ENCODE assay signal across 30 mouse cellular contexts in genomic region chr5:31267686-31268085, GRCm38 (mm10). TPM values are rescaled to one million over a fixed set of nuclear protein-coding genes. Genes with fewer than 3 reads are reported as not detected.
DNase-seq lines count a peak whose midpoint lies in the region; ATAC-seq lines count a peak whose summit lies in the region.
"Had no signal": no experiment of that assay in that cellular context is flagged by ENCODE, and none has a peak within 500 bp of the region (broad histone marks: within the 10 kb centered on the region; RNA-seq: fewer than 3 reads in every experiment).

No protein-coding gene starts in this region.

- no peaks in the 10 kb centered on the region for H3K27me3 ChIP-seq in neural tube, embryonic 15.5 days (replicated peaks)
- H3K27me3 ChIP-seq: CH12.LX; embryonic facial prominence, embryonic 13.5 days; forebrain, embryonic 12.5 days; forebrain, embryonic 15.5 days; heart, embryonic 13.5 days had no signal

- H3K4me3 ChIP-seq in neural tube, embryonic 15.5 days (replicated peaks) = no peak overlapping the region
- H3K4me3 ChIP-seq: embryonic facial prominence, embryonic 10.5 days; embryonic facial prominence, embryonic 13.5 days; erythroblast, embryonic 14.5 days; forebrain, embryonic 12.5 days; forebrain, embryonic 15.5 days; heart, adult 2 months; heart, embryonic 10.5 days; heart, embryonic 13.5 days had no signal

- no peak for ATAC-seq in neural tube, embryonic 15.5 days (ENCODE audit: low FRiP score)
- ATAC-seq in monocyte, adult 5-6 weeks (replicated peaks; ENCODE audit: insufficient number of reproducible peaks, low FRiP score, low TSS enrichment, poor library complexity, severe bottlenecking) = 0 out of 2 replicates have a peak, but pooled peaks have one; percentile 25
- ATAC-seq: forebrain, embryonic 15.5 days had no signal

- peak; percentile 4 to 40 for DNase-seq in kidney, postnatal 25 days
- no peak for DNase-seq in kidney, adult 18-20 months
- no peak for DNase-seq in neural tube, embryonic 10.5 days (ENCODE audit: extremely low spot score, low spot score)
- DNase-seq in embryo, embryonic 9.5 days (ENCODE audit: extremely low spot score) = no peak
- no peak for DNase-seq in urinary bladder, postnatal 25 days (ENCODE audit: low spot score)
- DNase-seq: adrenal gland, adult 2 months; adrenal gland, postnatal 25 days; B cell, adult 2 months; cerebellum, adult 11-12 months; cerebellum, adult 8-10 months; cerebellum, postnatal 10 days; cerebellum, postnatal 36 days; gastrocnemius, postnatal 25 days; heart, adult 2 months; heart, postnatal 14 days; heart, postnatal 4 days had no signal

- 0 out of 2 replicates have a peak overlapping the region, but pooled peaks have one; percentile 10 for H3K9ac ChIP-seq in neural tube, embryonic 15.5 days (replicated peaks)
- H3K9ac ChIP-seq: embryonic facial prominence, embryonic 13.5 days; forebrain, embryonic 12.5 days; forebrain, embryonic 15.5 days; heart, embryonic 13.5 days; hindbrain, embryonic 14.5 days had no signal

- H3K4me1 ChIP-seq in neural tube, embryonic 15.5 days = no peaks in the 10 kb centered on the region
- H3K4me1 ChIP-seq: embryonic facial prominence, embryonic 10.5 days; embryonic facial prominence, embryonic 13.5 days; forebrain, embryonic 12.5 days; forebrain, embryonic 15.5 days; heart, embryonic 10.5 days; heart, embryonic 13.5 days had no signal

- 60% methylated on average over 6 of the region's 6 CpGs for WGBS in neural tube, embryonic 15.5 days

- H3K36me3 ChIP-seq in neural tube, embryonic 15.5 days = peaks cover 92% of the 10 kb centered on the region

- no peak overlapping the region for H3K4me2 ChIP-seq in neural tube, embryonic 15.5 days
- H3K4me2 ChIP-seq: embryonic facial prominence, embryonic 13.5 days; forebrain, embryonic 12.5 days; forebrain, embryonic 15.5 days; heart, embryonic 13.5 days; hindbrain, embryonic 14.5 days had no signal

- H3K9me3 ChIP-seq in neural tube, embryonic 15.5 days (replicated peaks) = no peaks in the 10 kb centered on the region
- H3K9me3 ChIP-seq: embryonic facial prominence, embryonic 10.5 days; embryonic facial prominence, embryonic 13.5 days; forebrain, embryonic 12.5 days; forebrain, embryonic 15.5 days; G1E; heart, embryonic 10.5 days; heart, embryonic 13.5 days had no signal

- no peak overlapping the region for H3K27ac ChIP-seq in neural tube, embryonic 15.5 days (replicated peaks)
- H3K27ac ChIP-seq: embryonic facial prominence, embryonic 10.5 days; embryonic facial prominence, embryonic 13.5 days; forebrain, embryonic 12.5 days; forebrain, embryonic 15.5 days; heart, adult 2 months; heart, embryonic 10.5 days; heart, embryonic 13.5 days; hindbrain, embryonic 14.5 days had no signal

RNA-seq across cellular contexts. Expression of gene Krtcap3, which starts 16.2 kb away (rescaled TPM):
- polyA plus RNA-seq in neural tube, embryonic 15.5 days (2015; fragmentation: Nextera tagmentation; extraction: Ambion mirVana) = 3.0 and 11.2 TPM in 2 replicates
- 2.5 to 14.9 TPM (median 12.9 TPM) in 3 replicates for total RNA-seq in monocyte, adult 5-6 weeks (2017)

RNA-seq across cellular contexts. Expression of gene Ift172, which starts 23.2 kb away (rescaled TPM):
- polyA plus RNA-seq in neural tube, embryonic 15.5 days (2015; fragmentation: Nextera tagmentation; extraction: Ambion mirVana) = 28.9 and 30.4 TPM in 2 replicates
- 18.6 to 39.4 TPM (median 21.2 TPM) in 3 replicates for total RNA-seq in monocyte, adult 5-6 weeks (2017)

RNA-seq across cellular contexts. Expression of gene Gm9970, which starts 26.7 kb away (rescaled TPM):
- polyA plus RNA-seq in neural tube, embryonic 15.5 days (2015; fragmentation: Nextera tagmentation; extraction: Ambion mirVana) = 0.36 and 0.51 TPM in 2 replicates
- not detected in 3 replicates for total RNA-seq in monocyte, adult 5-6 weeks (2017)
- total RNA-seq: adrenal gland, adult 2 months; adrenal gland, postnatal 25 days; CH12.LX; G1E; gastrocnemius, adult 8-10 months; gastrocnemius, postnatal 25 days; heart, adult 2 months; heart, postnatal 14 days; heart, postnatal 4 days had no signal
- polyA plus RNA-seq: brain, embryonic 14.5 days; embryonic facial prominence, embryonic 13.5 days; erythroblast, embryonic 14.5 days; heart, embryonic 10.5 days had no signal

RNA-seq across cellular contexts. Expression of gene Nrbp1, which starts 27.0 kb away (rescaled TPM):
- 166 and 168 TPM in 2 replicates for polyA plus RNA-seq in neural tube, embryonic 15.5 days (2015; fragmentation: Nextera tagmentation; extraction: Ambion mirVana)
- 322 to 390 TPM (median 323 TPM) in 3 replicates for total RNA-seq in monocyte, adult 5-6 weeks (2017)

RNA-seq across cellular contexts. Expression of gene Fndc4, which starts 28.2 kb away (rescaled TPM):
- 102 and 129 TPM in 2 replicates for polyA plus RNA-seq in neural tube, embryonic 15.5 days (2015; fragmentation: Nextera tagmentation; extraction: Ambion mirVana)
- 2.0 to 10.6 TPM (median 2.2 TPM) in 3 replicates for total RNA-seq in monocyte, adult 5-6 weeks (2017)
- polyA plus RNA-seq: erythroblast, embryonic 14.5 days; G1E had no signal

Comparison
In these comparisons a context has a peak if more than half of its experiments do, and no peak if none do; other contexts are left out.
1. DNase-seq: peak in kidney, postnatal 25 days (2 of 2); none in kidney, adult 18-20 months (single experiment), neural tube, embryonic 10.5 days (single experiment), embryo, embryonic 9.5 days (single experiment) and urinary bladder, postnatal 25 days (single experiment).